Mouse (Mus musculus) left cerebral cortex, adult 2 months (tissue): ENCODE measurements around the gene Ccdc157. TPM values are rescaled to one million over a fixed set of nuclear protein-coding genes. Genes with fewer than 3 reads are reported as not detected.

Source experiments
- DNase-seq, 2 experiments: peaks; one replicate each; pipeline ENCODE4 v3.0.0; 2021 to 2022; ENCODE audit warnings: low spot score in 2 of 2, mixed read lengths in 1 of 2; ENCODE audit errors: extremely low spot score in 1 of 2
- H3K27ac ChIP-seq: fragments of 200-600 bp; 2 replicates; pipeline ENCODE4 v1.8.1; 2022
- H3K4me3 ChIP-seq: fragments of 200-600 bp; 2 replicates; pipeline ENCODE4 v1.8.1; 2022
- CTCF ChIP-seq: fragments of 200-600 bp; IDR thresholded peaks from 2 replicates; pipeline ENCODE4 v1.8.1; 2022; ENCODE audit warnings: antibody characterized with exemption, mild to moderate bottlenecking, moderate library complexity
- intact Hi-C: fragments of 180-260 bp; cut with DNase I; formaldehyde crosslinking; loops from one replicate; pipeline ENCODE4 v1.15.1; 2025
- long read RNA-seq, 2 experiments: library from polyadenylated mRNA; stranded (forward); transcript quantifications; one replicate each; pipeline ENCODE4 v2.0.0; 2021; ENCODE audit warnings: borderline mapping rate in 2 of 2
- total RNA-seq, 2 experiments: library from RNA; stranded (reverse); gene quantifications; 2 replicates each; pipeline ENCODE4 v1.2.3; 2021

Ccdc157 gene
- total RNA-seq = 10 to 100 TPM; 16.4 to 17.9 TPM
- long read RNA-seq, experiment 1, full-length matches to known transcripts = 9 of 27 reads
- long read RNA-seq, experiment 1, partial matches to known transcripts = 2 of 27 reads
- long read RNA-seq, experiment 1, other reads (novel, unspliced or antisense) = 16 of 27 reads
- long read RNA-seq, experiment 2, full-length matches to known transcripts = 9 of 27 reads
- long read RNA-seq, experiment 2, partial matches to known transcripts = 7 of 27 reads
- long read RNA-seq, experiment 2, other reads (novel, unspliced or antisense) = 11 of 27 reads

DNA sequence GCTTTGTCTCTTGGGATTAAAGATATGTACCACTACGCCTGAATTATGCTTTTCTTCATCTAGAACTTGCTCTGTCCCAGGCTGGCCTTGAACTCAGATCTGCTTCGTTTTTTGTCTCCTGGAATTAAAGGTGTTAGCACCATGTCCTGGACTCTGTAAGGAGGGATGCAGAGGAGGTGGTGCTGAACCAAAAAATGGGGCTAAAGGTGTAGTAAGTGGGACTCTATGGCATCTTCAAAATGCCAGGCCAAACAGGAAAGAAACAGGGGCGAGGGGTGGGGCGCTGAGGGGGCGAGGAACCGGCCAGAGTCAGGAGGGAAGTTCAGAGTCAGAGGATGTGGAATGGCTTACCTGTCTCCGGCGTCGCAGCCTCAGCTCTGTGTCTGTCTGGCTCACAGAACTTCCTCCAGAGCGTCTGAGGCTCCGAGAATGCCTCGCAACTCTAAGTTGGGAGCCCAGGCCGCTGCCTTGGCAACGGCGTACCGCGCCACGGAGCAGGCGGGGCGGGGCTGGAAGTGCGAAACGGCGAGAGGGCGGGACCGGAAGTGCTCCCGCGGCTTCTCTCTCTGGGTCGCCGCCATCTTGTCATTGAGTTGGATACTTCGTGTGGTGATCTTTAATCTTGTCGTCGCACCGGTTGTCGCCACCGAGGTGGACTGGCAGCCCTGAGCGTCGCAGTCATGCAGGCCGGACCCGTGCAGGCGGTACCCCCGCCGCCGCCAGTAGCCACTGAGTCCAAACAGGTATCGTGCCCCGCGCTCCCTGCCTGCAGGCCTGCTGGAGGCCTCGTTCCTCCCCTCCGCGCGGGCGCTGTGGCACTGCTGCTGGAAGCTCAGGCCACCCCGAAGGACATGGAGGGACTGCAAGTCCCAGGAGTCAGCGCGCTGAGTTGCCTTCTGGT lies at the start of gene Ccdc157, which contains the start of gene Sf3a1:
TSS of gene Ccdc157 (minus strand) at position 486 of the 901 bp plus-strand sequence.
TSS of gene Sf3a1 (plus strand) at position 543 of the 901 bp plus-strand sequence.
- intact Hi-C loops = loop anchor here (1.0 kb wide), 2 partner anchors 25 to 59 kb away; partner anchors contain the start of gene Rnf215
- Histone ChIP-seq H3K27ac (peak within 1 kb of the TSS; percentile 97), H3K4me3 (peak within 1 kb of the TSS; percentile 73)
- no peak for TF ChIP-seq CTCF
- peak; percentile 94 to 96 for DNase-seq

DNA sequence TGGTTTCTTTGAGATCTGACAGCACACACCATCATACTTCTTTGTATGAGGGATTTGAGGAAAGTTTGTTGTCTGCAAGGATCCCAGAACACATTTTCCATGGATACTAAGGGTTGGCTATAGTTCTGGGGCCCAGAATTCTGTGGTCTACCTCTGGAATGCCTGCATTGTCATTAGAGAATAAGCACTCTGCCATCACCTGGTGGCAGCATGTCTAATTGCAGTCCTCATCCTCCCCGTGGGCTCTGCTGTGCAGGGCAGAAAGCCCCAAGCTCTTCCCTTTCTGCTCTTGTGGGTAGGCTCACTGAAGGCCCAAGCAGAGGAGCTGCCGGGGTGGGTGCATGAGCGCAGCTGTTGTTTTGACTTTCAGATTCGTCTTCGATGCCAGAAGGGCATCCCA lies 49.5 kb upstream of the Ccdc157 start:
- Histone ChIP-seq H3K27ac (no peak overlapping the region), H3K4me3 (no peak overlapping the region)
- no peak for DNase-seq
- intact Hi-C loops = no loop called here
- peak; percentile 38 for TF ChIP-seq CTCF

DNA sequence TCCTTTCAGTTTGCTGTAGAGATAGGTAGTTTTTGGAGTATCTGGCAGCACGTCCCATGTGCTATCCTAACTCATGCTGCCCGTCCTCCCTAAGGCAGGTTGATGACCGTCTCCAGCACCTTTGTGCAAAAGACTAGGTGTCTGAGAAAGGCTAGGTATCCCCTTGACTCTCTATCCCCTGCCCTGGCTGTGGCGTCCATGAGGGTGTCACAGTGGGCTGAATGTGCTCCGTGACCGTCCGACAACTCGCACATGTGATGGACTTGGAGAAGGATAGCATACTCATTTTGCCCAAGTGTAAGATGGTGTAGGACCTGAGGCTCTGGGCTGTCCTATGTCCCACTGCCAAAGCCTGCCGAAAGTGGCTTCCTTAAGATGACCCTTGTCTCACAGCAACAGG lies 47.6 kb upstream of the Ccdc157 start:
- no peak overlapping the region for H3K27ac ChIP-seq
- no peak for DNase-seq
- no peak overlapping the region for H3K4me3 ChIP-seq
- TF ChIP-seq CTCF = no peak
- intact Hi-C loops = no loop called here

DNA sequence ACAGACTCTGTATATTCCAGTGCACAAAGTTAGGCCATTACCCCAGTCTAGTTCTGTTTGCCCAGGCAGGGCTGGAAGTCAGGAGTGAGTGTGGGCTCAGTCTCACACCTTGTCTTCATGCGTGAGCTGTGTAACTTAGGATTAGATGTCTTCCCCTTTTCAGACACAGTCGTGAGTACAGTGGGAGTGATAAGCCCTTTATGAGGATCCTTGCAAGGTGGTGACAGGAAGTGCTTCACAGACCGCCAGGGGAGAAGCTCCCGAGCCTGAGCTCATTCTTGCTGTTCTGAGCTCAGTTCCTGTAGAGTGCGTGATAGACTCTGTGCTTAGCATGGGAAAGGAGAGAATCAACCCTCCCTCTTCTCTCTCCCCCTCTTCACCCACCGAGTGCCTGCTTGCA lies 46.5 kb upstream of the Ccdc157 start:
- Histone ChIP-seq H3K27ac (no peak overlapping the region), H3K4me3 (no peak overlapping the region)
- TF ChIP-seq CTCF = no peak
- intact Hi-C loops = no loop called here
- no peak for DNase-seq

DNA sequence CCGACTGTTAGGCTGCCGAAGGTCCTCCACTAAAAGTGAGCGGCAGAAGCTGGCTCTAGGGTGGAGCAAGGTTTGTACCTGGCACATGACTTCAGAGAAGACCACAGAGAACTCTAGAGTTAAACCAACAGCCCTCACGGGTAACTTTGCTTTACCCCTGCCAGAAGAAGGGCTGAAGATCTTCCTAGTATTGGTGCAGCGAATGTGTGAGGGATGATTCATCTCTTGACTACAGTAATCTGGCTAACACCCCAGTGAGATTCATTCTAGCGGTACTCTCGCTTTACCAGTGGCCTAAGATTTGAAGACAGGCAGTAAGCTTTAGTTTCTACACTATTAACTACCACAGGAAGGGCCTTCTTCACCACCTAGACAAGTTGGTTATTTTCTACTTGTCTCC lies 45.9 kb upstream of the Ccdc157 start:
- intact Hi-C loops = no loop called here
- H3K27ac ChIP-seq = no peak overlapping the region
- no peak for DNase-seq
- no peak overlapping the region for H3K4me3 ChIP-seq
- TF ChIP-seq CTCF = no peak

DNA sequence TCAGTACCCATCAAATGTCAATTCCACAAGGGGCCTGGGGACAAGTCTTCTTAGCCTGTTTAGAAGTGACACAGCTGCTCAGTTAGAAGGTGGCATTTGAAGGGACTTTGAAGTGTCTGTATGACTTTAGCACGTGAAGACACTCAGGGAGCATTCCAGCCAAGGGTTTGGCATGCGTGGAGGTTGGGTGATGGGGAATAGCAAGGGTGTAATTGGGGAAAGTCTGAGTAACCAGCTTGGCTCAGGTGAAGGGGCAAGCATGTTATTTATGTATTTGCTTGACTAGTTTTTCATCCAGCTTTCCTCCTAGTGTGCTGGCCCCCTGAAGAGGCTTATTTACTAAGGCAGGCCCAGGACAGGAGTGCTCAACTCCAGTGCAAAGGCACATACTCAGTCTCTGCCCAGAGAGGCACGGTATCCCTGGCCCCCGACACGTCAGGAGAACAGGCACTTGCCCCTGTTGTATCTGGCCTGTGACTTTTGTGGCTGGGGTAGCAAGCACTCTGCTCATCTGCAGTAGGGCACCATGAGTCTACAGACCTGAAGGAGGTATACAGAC lies 45.1 kb upstream of the Ccdc157 start:
- Histone ChIP-seq H3K4me3 (no peak overlapping the region), H3K27ac (no peak overlapping the region)
- intact Hi-C loops = no loop called here
- DNase-seq = no peak
- TF ChIP-seq CTCF = no peak

DNA sequence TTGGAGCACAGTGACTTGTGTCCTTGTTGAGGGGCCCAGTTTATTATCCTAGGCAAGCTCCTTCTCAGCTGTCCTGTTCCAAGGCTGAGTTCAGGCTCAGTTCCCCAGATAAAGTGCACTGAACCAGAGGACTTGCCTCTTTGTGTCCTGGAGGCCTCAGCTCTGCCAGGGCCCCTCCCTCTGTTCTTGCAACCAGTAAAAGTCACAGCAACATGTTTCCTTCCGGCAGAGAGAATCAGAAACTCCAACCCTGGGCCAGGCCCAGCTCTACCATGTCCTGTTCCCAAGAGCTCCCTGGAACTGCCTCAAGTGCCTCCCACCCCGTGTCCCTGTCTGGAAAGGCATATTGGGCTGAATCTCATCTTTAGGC lies 43.6 kb upstream of the Ccdc157 start:
- no peak for TF ChIP-seq CTCF
- Histone ChIP-seq H3K4me3 (no peak overlapping the region), H3K27ac (peak overlapping the region; percentile 64)
- intact Hi-C loops = no loop called here
- no peak for DNase-seq

DNA sequence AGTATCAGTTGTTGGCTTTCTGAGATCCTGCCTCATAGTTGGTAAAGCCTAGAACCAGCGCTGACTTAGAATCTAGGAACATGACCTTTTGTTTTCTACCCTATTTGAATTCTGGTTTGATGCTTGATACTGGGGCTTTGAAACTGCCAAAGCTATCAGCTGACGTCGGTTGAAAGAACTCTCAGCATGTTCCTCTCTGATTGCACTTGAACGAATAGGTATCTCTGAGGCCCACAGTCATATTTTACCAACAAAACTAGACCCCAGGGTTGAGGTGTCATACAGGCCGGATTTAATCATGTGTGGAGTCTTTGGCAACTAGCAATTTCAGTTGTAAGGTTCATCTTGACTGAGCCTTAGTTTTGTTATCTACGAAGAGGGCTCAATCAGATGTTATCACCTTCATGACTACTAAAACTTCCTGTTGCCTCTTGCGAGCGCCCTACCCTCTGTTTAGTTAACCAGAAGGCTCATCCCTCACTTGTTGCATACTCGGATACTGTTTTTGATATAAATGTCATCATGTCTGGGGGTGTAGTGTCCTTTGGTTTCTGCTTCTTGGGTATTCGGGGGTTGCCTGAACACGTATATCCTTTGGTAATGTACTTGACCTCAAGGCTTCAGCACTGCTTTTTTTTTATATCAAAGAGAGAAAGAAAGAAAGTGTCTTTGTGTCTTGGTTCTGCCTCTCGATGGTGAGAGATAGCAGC lies 43.1 kb upstream of the Ccdc157 start:
- intact Hi-C loops = no loop called here
- DNase-seq = no peak
- peak overlapping the region; percentile 64 for H3K27ac ChIP-seq

DNA sequence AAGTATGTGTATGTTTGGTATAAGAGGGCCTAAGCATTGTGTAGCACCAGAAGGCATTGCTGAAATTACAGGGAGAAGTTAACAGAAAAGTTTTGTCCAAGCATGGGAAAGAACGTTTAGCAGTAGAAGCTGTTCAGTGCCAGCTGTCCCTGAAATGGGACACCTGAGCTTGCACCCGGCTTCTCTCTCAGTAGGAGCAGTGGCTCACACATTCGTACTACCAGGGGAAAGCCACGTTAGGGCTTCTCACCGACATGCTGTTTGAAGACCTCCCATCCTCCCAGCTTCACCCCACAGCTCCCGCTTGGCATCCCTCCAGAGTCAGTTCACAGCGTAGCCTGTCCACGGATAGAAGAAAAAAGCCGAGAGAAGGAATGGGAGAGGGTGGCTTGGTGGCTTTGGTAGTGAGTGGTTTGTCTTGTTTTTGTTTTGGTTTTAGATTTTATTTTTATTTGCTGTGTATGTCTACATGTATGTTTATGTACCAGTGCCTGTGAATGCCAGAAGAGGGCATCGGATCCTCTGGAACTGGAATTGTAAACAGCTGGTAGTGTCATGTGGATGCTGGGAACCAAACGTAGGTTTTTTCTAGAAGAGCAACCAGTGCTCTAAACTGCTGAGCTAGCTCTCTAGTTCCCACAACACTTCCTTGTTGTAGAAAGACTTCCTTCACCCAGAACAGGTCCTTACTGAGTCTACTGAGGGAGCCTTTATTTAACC lies 42.0 kb upstream of the Ccdc157 start:
- intact Hi-C loops = no loop called here
- DNase-seq = no peak
- TF ChIP-seq CTCF = no peak
- Histone ChIP-seq H3K4me3 (no peak overlapping the region), H3K27ac (peak overlapping the region; percentile 44; the same call in 1 of the 2 replicates)

More for the DNA sequence above, 43.1 kb upstream of the Ccdc157 start:
- H3K4me3 ChIP-seq = no peak overlapping the region
- TF ChIP-seq CTCF = no peak

DNA sequence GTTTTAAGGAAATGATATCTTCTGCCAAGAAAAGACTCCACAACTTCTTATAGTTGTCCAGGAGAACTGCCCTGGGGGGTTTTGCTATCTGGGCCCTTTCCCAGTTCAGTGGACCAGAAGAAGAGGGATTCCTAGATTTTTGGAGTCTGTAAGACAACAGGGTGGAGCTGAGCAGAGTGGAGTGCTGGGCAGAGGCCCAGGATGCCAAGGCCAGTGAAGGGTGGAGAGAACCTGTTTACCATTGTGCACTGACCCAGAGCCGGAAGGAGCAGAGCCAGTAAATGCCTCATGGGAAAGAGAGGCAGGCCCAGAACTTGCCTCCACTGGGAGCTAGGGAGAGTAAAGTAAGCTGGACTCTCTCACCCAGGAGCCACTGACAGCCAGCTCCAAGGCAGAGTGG lies 37.6 kb upstream of the Ccdc157 start:
- no peak for DNase-seq
- Histone ChIP-seq H3K27ac (no peak overlapping the region), H3K4me3 (no peak overlapping the region)
- no peak for TF ChIP-seq CTCF
- intact Hi-C loops = no loop called here

DNA sequence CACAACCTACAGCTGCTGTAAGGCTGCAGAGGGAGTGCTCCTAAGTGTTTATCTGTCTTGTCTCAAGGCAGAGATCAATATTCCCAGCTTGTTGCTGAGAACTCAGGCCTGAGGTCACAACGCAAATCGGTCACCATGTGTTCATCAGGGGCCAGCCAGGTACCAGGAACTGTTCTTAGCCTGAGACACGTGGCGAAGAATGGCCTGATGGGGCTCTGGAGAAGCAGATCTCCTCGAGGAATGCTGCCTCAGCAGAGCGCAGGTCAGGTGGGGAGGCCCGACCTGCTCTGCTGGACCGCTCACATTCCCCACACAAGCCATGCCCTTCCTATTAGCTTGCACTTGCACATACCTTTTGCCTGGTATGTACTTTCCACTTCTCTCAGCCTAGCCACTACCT lies 36.5 kb upstream of the Ccdc157 start:
- Histone ChIP-seq H3K4me3 (no peak overlapping the region), H3K27ac (no peak overlapping the region)
- intact Hi-C loops = no loop called here
- no peak for TF ChIP-seq CTCF
- DNase-seq = no peak
